Mouse (Mus musculus) testis, adult 2 months (tissue): Measurements from ENCODE around the gene Tmem132e. TPM values are rescaled to one million over a fixed set of nuclear protein-coding genes. Genes with fewer than 3 reads are reported as not detected.

ENCODE experiments used
- H3K27ac ChIP-seq: fragments of 200-500 bp; 2 replicates; pipeline ENCODE4 v1.5.1; 2012; ENCODE audit warnings: low read depth, low read length; ENCODE audit not compliant: control insufficient read depth, insufficient read depth
- H3K27me3 ChIP-seq: fragments of 200-500 bp; 2 replicates; pipeline ENCODE4 v1.6.1; 2012; ENCODE audit warnings: mild to moderate bottlenecking, low read length, moderate library complexity; ENCODE audit not compliant: control insufficient read depth, insufficient read depth
- H3K36me3 ChIP-seq: fragments of 200-500 bp; 2 replicates; pipeline ENCODE4 v1.6.1; 2012; ENCODE audit warnings: mild to moderate bottlenecking, low read length; ENCODE audit not compliant: control insufficient read depth, insufficient read depth
- H3K4me1 ChIP-seq: fragments of 200-500 bp; 2 replicates; pipeline ENCODE4 v1.6.1; 2012; ENCODE audit warnings: low read length; ENCODE audit not compliant: control insufficient read depth, insufficient read depth
- H3K4me3 ChIP-seq: fragments of 200-500 bp; 2 replicates; pipeline ENCODE4 v1.5.1; 2012; ENCODE audit warnings: low read depth, mild to moderate bottlenecking, low read length, moderate library complexity, mixed read lengths; ENCODE audit not compliant: control insufficient read depth
- CTCF ChIP-seq: fragments of 200-500 bp; IDR thresholded peaks from 2 replicates; pipeline ENCODE4 v1.5.1; 2012; ENCODE audit warnings: low read depth, mild to moderate bottlenecking, inconsistent platforms, low read length, moderate library complexity; ENCODE audit not compliant: control insufficient read depth, insufficient read depth, insufficient replicate concordance
- POLR2A ChIP-seq: fragments of 200-500 bp; IDR thresholded peaks from 2 replicates; pipeline ENCODE4 v1.6.1; 2012; ENCODE audit warnings: low read depth, mild to moderate bottlenecking, inconsistent platforms, low read length, moderate library complexity; ENCODE audit not compliant: control insufficient read depth
- polyA plus RNA-seq: library from polyadenylated mRNA; depleted of rRNA; stranded (reverse); fragments of >200 nt; gene quantifications from 2 replicates; pipeline ENCODE4 v1.2.3, GENCODE M21; 2012; rRNA removed

Tmem132e gene
- polyA plus RNA-seq, 1 experiment: 0.54 TPM

DNA sequence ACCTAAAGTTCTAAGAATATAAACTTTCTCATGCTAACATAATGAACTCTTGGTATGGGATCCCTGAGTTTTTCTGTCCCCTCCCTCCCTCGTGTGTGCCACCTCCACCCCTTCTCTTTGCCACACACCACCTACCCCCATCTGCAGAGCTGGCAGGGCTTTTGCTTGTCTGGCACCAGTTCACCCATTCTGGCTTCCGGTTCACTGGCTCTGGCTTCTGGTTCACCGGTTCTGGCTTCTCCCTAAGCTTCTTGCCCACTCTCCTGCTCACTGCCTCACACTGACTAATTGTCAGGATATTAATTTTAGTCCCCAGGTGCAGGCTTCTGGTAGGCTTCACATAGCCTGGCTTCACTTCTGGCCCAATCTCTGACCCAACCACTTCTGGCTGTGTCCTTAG is 88.7 kb downstream of the Tmem132e start:
- Histone ChIP-seq H3K4me1 (no peaks in the 10 kb centered on the region), H3K36me3 (no peaks in the 10 kb centered on the region), H3K27ac (no peak overlapping the region), H3K27me3 (no peaks in the 10 kb centered on the region), H3K4me3 (no peak overlapping the region)
- TF ChIP-seq POLR2A (no peak), CTCF (no peak)

GRCm38 (mm10) chr11:82480941-82481340 is 92.2 kb downstream of the Tmem132e start:
- no peaks in the 10 kb centered on the region for H3K36me3 ChIP-seq
- H3K27ac ChIP-seq: no peak overlapping the region
- no peaks in the 10 kb centered on the region for H3K27me3 ChIP-seq
- no peak overlapping the region for H3K4me3 ChIP-seq
- H3K4me1 ChIP-seq: no peaks in the 10 kb centered on the region
- no peak for TF ChIP-seq POLR2A
- TF ChIP-seq CTCF: no peak

GRCm38 (mm10) chr11:82487359-82488086 is 98.8 kb downstream of the Tmem132e start:
- H3K4me3 ChIP-seq: no peak overlapping the region
- no peaks in the 10 kb centered on the region for H3K27me3 ChIP-seq
- H3K27ac ChIP-seq: no peak overlapping the region
- H3K36me3 ChIP-seq: no peaks in the 10 kb centered on the region
- TF ChIP-seq POLR2A (no peak), CTCF (no peak)
- H3K4me1 ChIP-seq: no peaks in the 10 kb centered on the region; the same call in 1 of the 2 replicates

DNA sequence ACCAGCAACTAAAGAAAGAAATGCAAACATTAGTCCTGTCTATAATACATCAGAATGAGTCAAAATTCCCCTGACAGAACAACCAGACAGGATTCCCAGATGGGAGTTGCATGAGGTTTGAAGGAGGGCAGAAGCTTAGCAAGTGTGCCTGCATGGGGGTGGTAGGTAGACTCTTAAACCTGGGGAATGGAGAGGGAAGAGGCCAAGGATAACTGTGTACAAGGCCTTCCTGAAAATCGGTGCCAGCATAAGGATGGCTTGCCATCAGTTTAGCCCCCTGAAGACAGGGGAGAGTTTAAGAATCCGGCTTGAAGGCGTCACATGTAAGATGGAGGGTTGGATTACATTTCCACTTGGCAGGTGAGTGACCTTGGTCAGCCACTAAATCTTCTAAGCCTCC is 102.2 kb downstream of the Tmem132e start:
- no peaks in the 10 kb centered on the region for H3K36me3 ChIP-seq
- no peak overlapping the region for H3K27ac ChIP-seq
- H3K27me3 ChIP-seq: no peaks in the 10 kb centered on the region
- H3K4me3 ChIP-seq: no peak overlapping the region
- no peaks in the 10 kb centered on the region; the same call in 1 of the 2 replicates for H3K4me1 ChIP-seq
- TF ChIP-seq CTCF (no peak), POLR2A (no peak)

Other genes with a start within 250 kb of the Tmem132e start
- 0.98 and 1.9 TPM in 2 replicates for gene Ccl1, start 83.2 kb upstream of the Tmem132e start, polyA plus RNA-seq